Mouse (Mus musculus) CH12.LX (cell line): ENCODE results near the gene 8030411F24Rik.

ENCODE experiments used
- CTCF ChIP-seq, 2 experiments: IDR thresholded peaks in 1 of 2; conservative IDR thresholded peaks in 1 of 2; 2 replicates each; pipeline ENCODE4 v1.5.1; 2011 to 2012; ENCODE audit warnings: low read depth in 2 of 2, low read length in 2 of 2, improper control_type of control experiment in 1 of 2, inconsistent platforms in 1 of 2, mild to moderate bottlenecking in 1 of 2, moderate library complexity in 1 of 2
- MAX ChIP-seq: IDR thresholded peaks from 2 replicates; pipeline ENCODE4 v1.6.1; 2011; ENCODE audit warnings: low read length, improper control_type of control experiment
- MAZ ChIP-seq: IDR thresholded peaks from 2 replicates; pipeline ENCODE4 v1.6.1; 2012; ENCODE audit warnings: low read depth, mild to moderate bottlenecking, inconsistent platforms, low read length, improper control_type of control experiment, moderate library complexity
- MEF2A ChIP-seq: IDR thresholded peaks from 2 replicates; pipeline ENCODE4 v1.6.1; 2014; ENCODE audit warnings: low read depth, mild to moderate bottlenecking, inconsistent platforms, low read length, improper control_type of control experiment, borderline replicate concordance
- POLR2A ChIP-seq: IDR thresholded peaks from 2 replicates; pipeline ENCODE4 v1.6.1; 2011; ENCODE audit warnings: low read depth, mild to moderate bottlenecking, improper control_type of control experiment, low read length
- USF1 ChIP-seq: IDR thresholded peaks from 2 replicates; pipeline ENCODE4 v1.6.1; 2014; ENCODE audit warnings: low read depth, mild to moderate bottlenecking, inconsistent platforms, low read length, improper control_type of control experiment

- TF ChIP-seq POLR2A (no peak), MEF2A (no peak), MAZ (no peak), USF1 (no peak), CTCF (conservative IDR thresholded peaks at IDR 0.05 in 1 of 2, IDR thresholded peaks at IDR 0.05 in 1 of 2; ENCODE audit: low read depth in 2 of 2, low read length in 2 of 2) (peak; percentile 41 to 78), MAX (no peak)
Observed at GRCm38 (mm10) chr2:148751893-148752813, 29.7 kb upstream of the 8030411F24Rik start.
